Mouse (Mus musculus): ENCODE results near the gene Fez1.

GRCm38 (mm10) chr9:36856351-36856750, 34.7 kb downstream of the Fez1 start:
- TF ChIP-seq POLR2A (IDR thresholded peaks at IDR 0.05; ENCODE audit: insufficient read depth, low read depth, low read length): no peak
- no peak for TF ChIP-seq CTCF (IDR thresholded peaks at IDR 0.05)
